Mouse (Mus musculus): ENCODE results near the gene Tspoap1.

DNA sequence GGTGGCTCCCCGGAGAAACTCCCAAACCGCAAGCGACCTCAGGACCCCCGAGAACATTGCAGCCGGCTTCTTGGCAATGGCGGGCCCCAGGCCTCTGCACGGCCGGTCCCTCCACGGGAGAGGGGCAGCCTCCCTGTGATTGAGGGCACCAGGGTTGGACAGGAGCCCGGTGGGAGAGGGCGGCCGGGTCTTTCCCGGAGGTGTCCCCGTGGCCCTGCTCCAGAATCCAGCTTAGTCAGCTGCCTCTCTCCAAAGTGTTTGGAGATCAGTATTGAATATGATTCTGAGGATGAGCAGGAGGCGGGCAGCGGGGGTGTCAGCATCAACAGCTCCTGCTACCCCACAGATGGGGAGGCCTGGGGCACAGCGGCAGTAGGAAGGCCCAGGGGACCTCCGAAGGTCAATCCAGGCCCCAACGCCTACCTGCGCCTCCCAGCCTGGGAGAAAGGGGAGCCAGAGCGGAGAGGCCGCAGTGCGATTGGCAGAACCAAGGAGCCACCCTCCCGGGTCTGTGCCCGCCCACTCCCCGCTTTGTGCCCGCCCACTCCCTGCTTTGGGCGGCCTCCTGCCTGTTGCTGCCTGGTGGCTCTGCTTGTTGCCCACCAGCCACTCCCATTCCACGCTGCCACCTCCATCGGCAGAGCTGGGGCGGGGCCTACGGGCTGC, 17.9 kb downstream of the Tspoap1 start:
- TF ChIP-seq POLR2A (IDR thresholded peaks at IDR 0.05; ENCODE audit: insufficient read depth, low read depth, low read length) (no peak), CTCF (IDR thresholded peaks at IDR 0.05; ENCODE audit: insufficient read depth, low read depth, low read length) (no peak)

Measured in olfactory bulb, adult 2 months (tissue).